Mouse (Mus musculus): ENCODE data around the gene Cyp8b1. TPM values are rescaled to one million over a fixed set of nuclear protein-coding genes. Genes with fewer than 3 reads are reported as not detected.

Cyp8b1 gene
- polyA plus RNA-seq, 2 experiments, result 0.74 to 1.8 TPM

DNA sequence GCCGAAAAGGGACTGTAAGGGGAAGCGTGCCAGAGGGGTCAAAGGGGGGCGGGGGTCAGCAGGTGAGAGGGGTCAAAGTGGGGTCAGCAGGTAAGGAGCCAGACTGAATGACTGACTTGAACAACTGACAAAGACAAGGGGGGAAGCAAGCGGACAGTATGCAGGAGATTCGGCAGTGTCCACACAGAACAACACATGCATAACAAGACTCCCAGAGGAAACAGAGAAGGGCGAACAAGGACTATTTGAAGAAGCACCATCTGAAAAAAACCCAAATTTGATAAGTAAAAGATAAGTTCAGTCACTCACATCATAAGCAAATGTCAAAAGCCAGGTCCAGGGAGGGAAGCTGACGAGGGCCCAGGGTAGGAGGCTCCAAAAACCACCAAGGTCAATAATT lies 11.6 kb upstream of the Cyp8b1 start:
- H3K9me3 ChIP-seq (ENCODE audit: control insufficient read depth, low read length), result no peaks in the 10 kb centered on the region
- ATAC-seq (ENCODE audit: insufficient read depth) (no peak), DNase-seq (ENCODE audit: low read depth in 3 of 3, low spot score in 3 of 3) (no peak)
- WGBS (ENCODE audit: insufficient replicate concordance), result 60% methylated on average over 7 of the region's 7 CpGs
- no peak overlapping the region for H3K4me3 ChIP-seq (ENCODE audit: insufficient read depth in 1 of 2, low read depth in 2 of 2, low read length in 2 of 2)
- H3K36me3 ChIP-seq (replicated peaks; ENCODE audit: control insufficient read depth, insufficient read depth, low read depth), result no peaks in the 10 kb centered on the region
- H3K9ac ChIP-seq (replicated peaks), result no peak overlapping the region
- no peaks in the 10 kb centered on the region for H3K27me3 ChIP-seq (ENCODE audit: control insufficient read depth, insufficient read depth, low read length)
- no peak overlapping the region for H3K4me2 ChIP-seq (ENCODE audit: low read depth)
- TF ChIP-seq EP300 (IDR thresholded peaks at IDR 0.05; ENCODE audit: low read depth) (no peak), CTCF (IDR thresholded peaks at IDR 0.05; ENCODE audit: low read depth) (no peak)
- H3K27ac ChIP-seq, result no peak overlapping the region
- peaks cover 0 to 23% of the 10 kb centered on the region in 2 experiments; a peak in 2 of 4 replicates for H3K4me1 ChIP-seq (replicated peaks; ENCODE audit: control insufficient read depth in 2 of 2, insufficient read depth in 2 of 2, low read length in 1 of 2)

- no peak overlapping the region for H3K9ac ChIP-seq (replicated peaks)
- peaks cover 0 to 23% of the 10 kb centered on the region in 2 experiments; a peak in 2 of 4 replicates for H3K4me1 ChIP-seq (replicated peaks; ENCODE audit: control insufficient read depth in 2 of 2, insufficient read depth in 2 of 2, low read length in 1 of 2)
- no peak overlapping the region for H3K4me3 ChIP-seq (ENCODE audit: insufficient read depth in 1 of 2, low read depth in 2 of 2, low read length in 2 of 2)
- whole genome bisulfite sequencing (ENCODE audit: insufficient replicate concordance), result 33% methylated on average over 11 of the region's 11 CpGs
- no peaks in the 10 kb centered on the region for H3K9me3 ChIP-seq (ENCODE audit: control insufficient read depth, low read length)
- H3K27ac ChIP-seq, result no peak overlapping the region
- ATAC-seq (ENCODE audit: insufficient read depth) (no peak), DNase-seq (ENCODE audit: low read depth in 3 of 3, low spot score in 3 of 3) (no peak)
- no peaks in the 10 kb centered on the region for H3K27me3 ChIP-seq (ENCODE audit: control insufficient read depth, insufficient read depth, low read length)
- no peak overlapping the region for H3K4me2 ChIP-seq (ENCODE audit: low read depth)
- no peak for TF ChIP-seq CTCF (IDR thresholded peaks at IDR 0.05; ENCODE audit: low read depth)
- TF ChIP-seq EP300 (IDR thresholded peaks at IDR 0.05; ENCODE audit: low read depth), result no peak
- H3K36me3 ChIP-seq (replicated peaks; ENCODE audit: control insufficient read depth, insufficient read depth, low read depth), result no peaks in the 10 kb centered on the region
Observed at GRCm38 (mm10) chr9:121926634-121927405, 10.7 kb upstream of the Cyp8b1 start.

DNA sequence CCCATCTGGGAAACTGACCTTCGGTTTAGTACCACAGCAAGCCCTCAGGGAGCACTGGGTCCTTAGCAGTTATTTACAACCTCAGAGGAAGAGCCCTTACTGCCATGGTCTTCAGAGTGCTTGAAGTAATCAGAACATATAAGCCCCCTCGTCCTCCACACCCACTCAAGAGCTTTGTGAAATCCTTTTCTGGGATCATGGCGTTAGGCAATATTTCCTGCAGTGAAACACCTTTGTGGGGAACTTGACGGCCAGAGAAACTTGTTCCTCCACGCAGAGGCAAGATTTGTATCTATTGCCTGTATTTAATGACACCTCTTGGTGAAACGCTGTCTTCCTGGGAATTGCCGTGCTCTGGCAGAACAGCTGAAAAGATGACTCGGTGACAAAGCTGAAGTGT lies 9.9 kb upstream of the Cyp8b1 start:
- no peak for ATAC-seq (ENCODE audit: insufficient read depth)
- no peak for DNase-seq (ENCODE audit: low read depth in 3 of 3, low spot score in 3 of 3)
- TF ChIP-seq EP300 (IDR thresholded peaks at IDR 0.05; ENCODE audit: low read depth) (no peak), CTCF (IDR thresholded peaks at IDR 0.05; ENCODE audit: low read depth) (no peak)
- Histone ChIP-seq H3K4me1 (replicated peaks; ENCODE audit: control insufficient read depth in 2 of 2, insufficient read depth in 2 of 2, low read length in 1 of 2) (peaks cover 0 to 23% of the 10 kb centered on the region in 2 experiments; a peak in 2 of 4 replicates), H3K4me2 (ENCODE audit: low read depth) (no peak overlapping the region), H3K4me3 (ENCODE audit: insufficient read depth in 1 of 2, low read depth in 2 of 2, low read length in 2 of 2) (no peak overlapping the region), H3K36me3 (replicated peaks; ENCODE audit: control insufficient read depth, insufficient read depth, low read depth) (no peaks in the 10 kb centered on the region), H3K27me3 (ENCODE audit: control insufficient read depth, insufficient read depth, low read length) (no peaks in the 10 kb centered on the region), H3K9ac (replicated peaks) (no peak overlapping the region), H3K9me3 (ENCODE audit: control insufficient read depth, low read length) (no peaks in the 10 kb centered on the region), H3K27ac (no peak overlapping the region)
- WGBS (ENCODE audit: insufficient replicate concordance), result 50% methylated on average over 8 of the region's 8 CpGs

DNA sequence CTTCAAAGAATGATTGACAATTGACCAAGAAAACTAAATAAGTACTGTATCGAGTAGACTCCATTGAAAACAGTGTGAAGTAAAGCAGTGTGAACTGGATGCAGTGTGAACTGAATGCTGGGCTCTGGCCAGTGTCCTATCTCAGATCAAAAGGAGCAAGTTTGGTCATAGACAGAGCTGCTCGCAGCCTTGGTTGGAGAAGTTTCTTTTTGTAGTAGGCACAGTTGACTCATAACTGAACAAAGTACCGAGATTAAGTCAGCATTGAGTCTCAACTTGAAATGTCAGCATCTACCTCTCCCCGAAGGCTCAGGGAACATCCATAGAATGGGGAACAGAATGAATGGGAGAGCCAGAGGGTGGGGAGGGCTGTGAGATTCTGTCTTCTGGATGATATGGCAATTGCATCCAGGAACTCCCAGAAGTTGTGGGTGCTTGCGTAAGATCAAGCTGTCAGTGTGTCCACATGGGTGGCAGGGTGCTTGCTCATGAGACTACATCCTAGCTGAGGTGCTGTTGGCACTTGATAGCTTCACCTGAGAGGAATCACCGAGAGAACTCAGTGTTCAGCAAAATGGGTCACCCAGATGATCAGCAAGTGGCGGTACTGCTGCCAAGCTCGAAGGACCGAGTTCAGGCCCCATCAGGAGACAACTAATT lies 8.9 kb upstream of the Cyp8b1 start:
- Histone ChIP-seq H3K4me1 (replicated peaks; ENCODE audit: control insufficient read depth in 2 of 2, insufficient read depth in 2 of 2, low read length in 1 of 2) (peaks cover 0 to 23% of the 10 kb centered on the region in 2 experiments; a peak in 2 of 4 replicates), H3K36me3 (replicated peaks; ENCODE audit: control insufficient read depth, insufficient read depth, low read depth) (no peaks in the 10 kb centered on the region), H3K9ac (replicated peaks) (no peak overlapping the region), H3K27me3 (ENCODE audit: control insufficient read depth, insufficient read depth, low read length) (no peaks in the 10 kb centered on the region), H3K9me3 (ENCODE audit: control insufficient read depth, low read length) (no peaks in the 10 kb centered on the region), H3K4me3 (ENCODE audit: insufficient read depth in 1 of 2, low read depth in 2 of 2, low read length in 2 of 2) (no peak overlapping the region), H3K27ac (no peak overlapping the region), H3K4me2 (ENCODE audit: low read depth) (no peak overlapping the region)
- DNase-seq (ENCODE audit: low read depth in 3 of 3, low spot score in 3 of 3) (no peak), ATAC-seq (ENCODE audit: insufficient read depth) (no peak)
- TF ChIP-seq EP300 (IDR thresholded peaks at IDR 0.05; ENCODE audit: low read depth) (no peak), CTCF (IDR thresholded peaks at IDR 0.05; ENCODE audit: low read depth) (no peak)
- WGBS (ENCODE audit: insufficient replicate concordance), result 67% methylated on average over 9 of the region's 9 CpGs

DNA sequence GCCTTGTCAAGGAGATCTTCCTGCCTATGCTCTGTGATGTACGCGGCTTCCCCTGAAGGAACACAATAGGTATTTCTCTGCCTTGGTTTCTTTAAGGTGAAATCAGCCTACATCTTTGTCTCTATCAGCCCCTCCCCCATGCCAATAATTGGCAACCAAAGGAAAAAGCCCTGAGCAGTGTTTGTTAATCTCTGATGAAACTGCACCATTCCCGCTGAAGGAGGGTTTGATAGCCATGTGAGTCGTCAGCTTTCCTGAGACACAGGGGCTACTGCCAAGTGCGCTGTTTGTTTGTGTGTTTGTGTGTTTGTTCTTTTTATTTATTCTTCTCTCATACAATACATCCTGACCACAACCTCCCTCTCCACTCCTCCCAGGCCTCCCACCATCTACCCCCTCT lies 7.8 kb upstream of the Cyp8b1 start:
- DNase-seq (ENCODE audit: low read depth in 3 of 3, low spot score in 3 of 3) (no peak), ATAC-seq (ENCODE audit: insufficient read depth) (no peak)
- no peak overlapping the region for H3K4me3 ChIP-seq (ENCODE audit: insufficient read depth in 1 of 2, low read depth in 2 of 2, low read length in 2 of 2)
- 66% methylated on average over 5 of the region's 5 CpGs for WGBS (ENCODE audit: insufficient replicate concordance)
- no peaks in the 10 kb centered on the region for H3K36me3 ChIP-seq (replicated peaks; ENCODE audit: control insufficient read depth, insufficient read depth, low read depth)
- H3K9ac ChIP-seq (replicated peaks), result no peak overlapping the region
- 0 out of 2 replicates have a peak overlapping the region, but pooled peaks have one; percentile 6 for H3K27ac ChIP-seq
- H3K27me3 ChIP-seq (ENCODE audit: control insufficient read depth, insufficient read depth, low read length), result no peaks in the 10 kb centered on the region
- TF ChIP-seq EP300 (IDR thresholded peaks at IDR 0.05; ENCODE audit: low read depth) (no peak), CTCF (IDR thresholded peaks at IDR 0.05; ENCODE audit: low read depth) (no peak)
- H3K9me3 ChIP-seq (ENCODE audit: control insufficient read depth, low read length), result no peaks in the 10 kb centered on the region
- peak overlapping the region; percentile 32 for H3K4me2 ChIP-seq (ENCODE audit: low read depth)
- H3K4me1 ChIP-seq (replicated peaks; ENCODE audit: control insufficient read depth in 2 of 2, insufficient read depth in 2 of 2, low read length in 1 of 2), result peaks cover 0 to 26% of the 10 kb centered on the region in 2 experiments; a peak in 2 of 4 replicates
